Mouse (Mus musculus): ENCODE measurements around the gene Gm11634.
A peak's percentile ranks its signal among the peaks of the same experiment; 100 is the strongest.
"Not testable (repeated sequence)": the region's sequence is repeated elsewhere in the genome, so short reads cannot be mapped to it uniquely, and the experiment has no call there.

The Gm11634 gene

GRCm38 (mm10) chr11:101599156-101599555 is at the start of gene Gm11634:
Gene Gm11634, minus strand, starts transcription at chr11:101599256.
- no peak for DNase-seq

GRCm38 (mm10) chr11:101647093-101647492 is 48.0 kb upstream of the Gm11634 start:
- DNase-seq: not testable (repeated sequence)

- not testable (repeated sequence) for DNase-seq
Observed at GRCm38 (mm10) chr11:101646283-101646794, 47.3 kb upstream of the Gm11634 start.

- peak; percentile 79 for DNase-seq
Observed at GRCm38 (mm10) chr11:101645411-101646282, 46.6 kb upstream of the Gm11634 start.

- not testable (repeated sequence) for DNase-seq
Observed at GRCm38 (mm10) chr11:101645043-101645410, 46.0 kb upstream of the Gm11634 start.

GRCm38 (mm10) chr11:101644591-101644990 is 45.5 kb upstream of the Gm11634 start:
- DNase-seq: no peak

- DNase-seq: no peak
Observed at GRCm38 (mm10) chr11:101642931-101643330, 43.9 kb upstream of the Gm11634 start.

GRCm38 (mm10) chr11:101641710-101642642 is 42.9 kb upstream of the Gm11634 start:
- peak; percentile 53 for DNase-seq

GRCm38 (mm10) chr11:101640857-101641709 is 42.0 kb upstream of the Gm11634 start:
- DNase-seq: peak; percentile 85

- no peak for DNase-seq
Observed at GRCm38 (mm10) chr11:101639761-101640160, 40.7 kb upstream of the Gm11634 start.

GRCm38 (mm10) chr11:101635660-101636059 is 36.6 kb upstream of the Gm11634 start:
- DNase-seq: no peak

GRCm38 (mm10) chr11:101628733-101629417 is 29.8 kb upstream of the Gm11634 start:
- not testable (repeated sequence) for DNase-seq

- peak; percentile 68 for DNase-seq
Observed at GRCm38 (mm10) chr11:101627857-101628559, 29.0 kb upstream of the Gm11634 start.

- peak; percentile 79 for DNase-seq
Observed at GRCm38 (mm10) chr11:101626995-101627856, 28.2 kb upstream of the Gm11634 start, which contains the start of gene Rdm1. Gene Rdm1, plus strand, starts transcription at chr11:101627195.

- DNase-seq: no peak
Observed at GRCm38 (mm10) chr11:101626649-101626994, 27.6 kb upstream of the Gm11634 start.

- not testable (repeated sequence) for DNase-seq
Observed at GRCm38 (mm10) chr11:101620022-101620655, 21.1 kb upstream of the Gm11634 start.

- DNase-seq: no peak
Observed at GRCm38 (mm10) chr11:101618596-101618995, 19.5 kb upstream of the Gm11634 start.

- DNase-seq: no peak
Observed at GRCm38 (mm10) chr11:101617849-101618248, 18.8 kb upstream of the Gm11634 start.

All from cerebellum, adult 11-12 months (tissue).